Mouse (Mus musculus): ENCODE measurements around the gene Prpsap1. TPM values are rescaled to one million over a fixed set of nuclear protein-coding genes. Genes with fewer than 3 reads are reported as not detected.
A peak's percentile ranks its signal among the peaks of the same experiment; 100 is the strongest.

Gene Prpsap1
- polyA plus RNA-seq, 1 experiment from 2014 or later, result 59.3 TPM

DNA sequence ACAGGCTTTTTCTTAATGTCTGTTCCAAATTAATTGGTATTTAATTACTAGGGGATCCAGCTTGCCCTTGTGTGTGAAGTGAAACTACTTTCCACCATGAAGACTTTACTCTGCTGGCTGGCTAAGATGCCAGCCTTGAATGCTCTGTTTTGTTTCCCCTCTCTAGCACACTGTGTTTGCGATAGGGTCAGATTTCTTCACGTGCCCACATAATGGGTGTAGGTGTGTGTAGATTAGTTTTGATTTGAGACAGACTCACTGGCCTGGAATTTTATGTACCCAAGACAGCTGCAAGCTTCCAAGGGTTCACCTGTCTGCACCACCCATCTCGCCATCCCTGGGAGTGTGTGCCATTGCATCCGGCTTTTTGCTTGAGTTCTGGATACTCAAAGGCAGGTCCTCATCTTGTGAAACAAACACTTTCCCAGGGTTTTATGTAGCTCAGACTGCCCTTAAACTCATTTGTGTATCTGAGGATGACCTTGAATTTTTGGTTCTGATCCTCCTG lies 19.6 kb upstream of the Prpsap1 start:
- Histone ChIP-seq H3K4me3 (replicated peaks) (no peak overlapping the region), H3K9me3 (replicated peaks) (no peaks in the 10 kb centered on the region), H3K9ac (no peak overlapping the region), H3K4me1 (replicated peaks) (peaks cover 23% of the 10 kb centered on the region), H3K4me2 (no peak overlapping the region), H3K27ac (no peak overlapping the region), H3K36me3 (no peaks in the 10 kb centered on the region), H3K27me3 (peaks cover 15% of the 10 kb centered on the region)
- no peak for DNase-seq
- ATAC-seq (ENCODE audit: low read depth), result no peak
- 69% methylated on average over 4 of the region's 4 CpGs for WGBS (ENCODE audit: insufficient replicate concordance)

DNA sequence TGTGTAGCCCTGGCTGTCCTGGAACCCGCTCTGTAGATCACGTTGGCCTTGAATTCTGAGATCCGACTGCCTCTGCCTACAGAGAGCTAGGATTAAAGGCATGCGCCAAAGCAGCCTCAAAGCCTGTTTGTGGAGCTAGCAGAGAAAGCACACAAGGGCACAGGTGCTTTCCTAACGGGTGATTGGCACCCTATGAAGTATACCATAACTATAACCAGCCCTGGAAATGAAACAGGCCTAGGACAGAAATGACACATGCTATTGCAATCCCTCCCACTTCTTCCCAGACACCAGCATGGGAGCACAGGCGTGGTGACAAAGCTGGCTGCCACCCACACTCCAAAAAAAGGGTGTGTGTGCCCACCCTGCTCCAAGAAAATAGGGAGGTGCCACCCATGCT lies 19.0 kb upstream of the Prpsap1 start:
- DNase-seq (no peak), ATAC-seq (ENCODE audit: low read depth) (no peak)
- Histone ChIP-seq H3K27ac (no peak overlapping the region), H3K36me3 (no peaks in the 10 kb centered on the region), H3K4me1 (replicated peaks) (peaks cover 24% of the 10 kb centered on the region), H3K9me3 (replicated peaks) (no peaks in the 10 kb centered on the region), H3K4me3 (replicated peaks) (no peak overlapping the region), H3K4me2 (no peak overlapping the region), H3K27me3 (peaks cover 11% of the 10 kb centered on the region), H3K9ac (no peak overlapping the region)
- WGBS (ENCODE audit: insufficient replicate concordance), result 72% methylated on average over 6 of the region's 6 CpGs

DNA sequence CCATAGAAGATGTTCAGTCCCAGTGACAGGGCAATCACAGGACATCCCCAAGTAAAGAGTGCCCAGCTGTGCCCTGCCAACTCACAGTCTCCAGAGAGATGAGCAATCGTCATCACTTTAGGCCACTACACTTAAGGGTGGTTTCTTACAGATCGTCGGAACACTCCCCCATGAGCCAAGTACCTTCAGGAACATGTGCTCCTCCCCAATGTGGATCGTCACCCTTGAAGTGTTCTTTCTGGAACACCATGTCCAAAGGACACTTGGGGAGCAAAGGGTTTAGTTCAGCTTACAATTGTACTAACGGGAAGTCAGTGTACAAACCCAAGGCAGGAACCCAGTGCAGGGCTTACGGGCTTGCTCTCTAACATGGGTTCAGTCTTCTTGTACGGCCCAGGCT lies 18.2 kb upstream of the Prpsap1 start:
- Histone ChIP-seq H3K27me3 (peaks cover 7% of the 10 kb centered on the region; the same call in 1 of the 2 replicates), H3K4me1 (replicated peaks) (peaks cover 31% of the 10 kb centered on the region), H3K9me3 (replicated peaks) (no peaks in the 10 kb centered on the region), H3K4me2 (no peak overlapping the region), H3K9ac (no peak overlapping the region), H3K4me3 (replicated peaks) (no peak overlapping the region), H3K36me3 (no peaks in the 10 kb centered on the region), H3K27ac (no peak overlapping the region)
- 85% methylated on average over 7 of the region's 7 CpGs for WGBS (ENCODE audit: insufficient replicate concordance)
- DNase-seq (no peak), ATAC-seq (ENCODE audit: low read depth) (no peak)

DNA sequence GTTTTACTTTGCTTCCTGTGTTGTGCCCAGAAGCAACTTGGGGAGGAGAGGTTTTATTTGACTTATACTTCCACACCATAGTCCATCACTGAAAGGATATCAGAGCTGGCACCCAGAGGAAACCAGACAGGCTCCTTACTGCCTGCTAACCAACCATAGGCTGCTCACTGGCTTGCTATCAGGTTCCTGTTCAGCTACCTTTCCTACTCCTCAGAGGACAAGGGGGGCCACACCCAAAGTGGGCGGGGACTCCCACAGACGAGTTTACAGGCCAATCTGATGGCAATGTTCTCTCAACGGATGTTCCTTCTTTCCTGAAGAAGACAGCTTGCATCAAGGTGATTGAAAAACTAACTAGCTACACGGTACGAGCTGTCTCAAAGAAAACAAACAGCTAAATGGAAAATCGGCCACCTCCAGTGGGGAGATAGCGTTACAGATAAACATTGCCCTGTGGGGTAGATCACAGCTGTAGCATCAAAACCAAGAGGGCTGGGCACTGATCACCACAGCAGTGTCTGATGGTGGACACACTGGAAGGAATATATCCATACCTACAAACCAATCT lies 17.4 kb upstream of the Prpsap1 start:
- peak; percentile 59; the same call in 1 of the 2 replicates for ATAC-seq (ENCODE audit: low read depth)
- H3K36me3 ChIP-seq, result no peaks in the 10 kb centered on the region
- H3K27ac ChIP-seq, result peak overlapping the region; percentile 50
- H3K27me3 ChIP-seq, result peaks cover 7% of the 10 kb centered on the region; the same call in 1 of the 2 replicates
- H3K4me2 ChIP-seq, result no peak overlapping the region
- peak; percentile 63 for DNase-seq
- no peak overlapping the region for H3K4me3 ChIP-seq (replicated peaks)
- no peaks in the 10 kb centered on the region for H3K9me3 ChIP-seq (replicated peaks)
- WGBS (ENCODE audit: insufficient replicate concordance), result 39% methylated on average over 7 of the region's 7 CpGs
- peaks cover 39% of the 10 kb centered on the region for H3K4me1 ChIP-seq (replicated peaks)
- no peak overlapping the region for H3K9ac ChIP-seq

DNA sequence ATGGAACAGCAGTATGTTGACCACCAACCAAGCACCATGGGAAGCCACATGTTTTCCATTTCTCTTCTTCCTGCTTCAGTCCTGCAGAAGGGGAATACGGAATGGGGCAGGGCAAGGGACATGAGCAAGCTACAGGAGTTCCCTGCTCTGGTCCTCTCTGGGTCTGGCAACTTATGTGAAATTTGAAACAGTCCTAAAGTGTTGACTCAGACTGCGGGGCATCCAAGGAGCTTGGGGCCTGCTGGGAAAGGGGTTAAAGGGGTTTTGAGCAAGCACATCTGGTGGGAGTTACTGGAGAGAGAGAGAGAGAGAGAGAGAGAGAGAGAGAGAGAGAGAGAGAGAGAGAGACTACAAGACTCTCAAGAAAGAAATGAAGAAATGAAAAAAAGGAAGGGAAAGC lies 14.7 kb upstream of the Prpsap1 start:
- DNase-seq, result no peak
- H3K4me2 ChIP-seq, result no peak overlapping the region

DNA sequence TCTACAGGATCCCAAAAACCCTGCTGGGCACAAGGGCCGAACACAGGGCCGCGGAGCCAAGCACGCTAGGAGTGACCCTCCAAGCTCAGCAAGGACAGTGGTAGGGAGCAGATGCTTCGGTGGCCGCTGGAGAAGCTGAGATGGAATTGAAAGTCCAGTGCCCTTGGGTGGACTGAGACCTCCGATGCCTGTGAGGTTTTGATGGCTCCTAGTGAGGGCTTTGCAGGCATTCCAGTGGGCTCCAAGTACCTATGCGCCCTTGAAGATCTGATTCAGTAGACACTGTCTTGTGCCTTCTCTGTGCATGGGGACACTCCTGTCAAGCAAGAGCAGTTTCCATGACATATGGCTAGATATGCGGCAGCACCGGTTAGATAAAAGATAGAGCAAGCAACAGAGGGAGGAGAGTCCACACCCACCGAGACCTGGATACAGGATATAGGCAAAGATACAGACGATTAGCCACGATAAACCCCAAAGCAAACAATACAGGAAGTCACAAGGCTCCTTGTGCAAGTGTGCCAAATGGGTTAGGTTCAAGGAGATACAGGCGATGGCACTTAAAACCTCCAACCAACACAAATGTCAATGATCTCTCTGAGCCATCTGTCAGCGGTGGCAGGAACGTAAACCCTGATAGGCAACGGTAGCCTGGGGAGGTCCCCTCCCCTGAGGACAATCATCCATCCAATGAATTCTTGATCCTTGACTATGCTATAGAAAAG lies 12.3 kb upstream of the Prpsap1 start:
- Histone ChIP-seq H3K9me3 (replicated peaks) (no peaks in the 10 kb centered on the region), H3K4me2 (peak overlapping the region; percentile 51), H3K4me1 (replicated peaks) (peaks cover 48% of the 10 kb centered on the region), H3K27ac (peak overlapping the region; percentile 97), H3K9ac (peak overlapping the region; percentile 59), H3K4me3 (replicated peaks) (no peak overlapping the region; the same call in 1 of the 2 replicates), H3K27me3 (no peaks in the 10 kb centered on the region), H3K36me3 (no peaks in the 10 kb centered on the region)
- peak; percentile 89 for ATAC-seq (ENCODE audit: low read depth)
- peak; percentile 74 for DNase-seq
- 38% methylated on average over 17 of the region's 17 CpGs for WGBS (ENCODE audit: insufficient replicate concordance)

More for the DNA sequence above, 14.7 kb upstream of the Prpsap1 start:
- no peak overlapping the region for H3K9ac ChIP-seq
- H3K36me3 ChIP-seq, result no peaks in the 10 kb centered on the region
- peaks cover 57% of the 10 kb centered on the region for H3K4me1 ChIP-seq (replicated peaks)
- WGBS (ENCODE audit: insufficient replicate concordance), result 75% methylated on average over 2 of the region's 2 CpGs
- H3K27me3 ChIP-seq, result no peaks in the 10 kb centered on the region
- ATAC-seq (ENCODE audit: low read depth), result no peak
- H3K9me3 ChIP-seq (replicated peaks), result no peaks in the 10 kb centered on the region
- H3K27ac ChIP-seq, result peak overlapping the region; percentile 66; the same call in 1 of the 2 replicates
- H3K4me3 ChIP-seq (replicated peaks), result no peak overlapping the region

DNA sequence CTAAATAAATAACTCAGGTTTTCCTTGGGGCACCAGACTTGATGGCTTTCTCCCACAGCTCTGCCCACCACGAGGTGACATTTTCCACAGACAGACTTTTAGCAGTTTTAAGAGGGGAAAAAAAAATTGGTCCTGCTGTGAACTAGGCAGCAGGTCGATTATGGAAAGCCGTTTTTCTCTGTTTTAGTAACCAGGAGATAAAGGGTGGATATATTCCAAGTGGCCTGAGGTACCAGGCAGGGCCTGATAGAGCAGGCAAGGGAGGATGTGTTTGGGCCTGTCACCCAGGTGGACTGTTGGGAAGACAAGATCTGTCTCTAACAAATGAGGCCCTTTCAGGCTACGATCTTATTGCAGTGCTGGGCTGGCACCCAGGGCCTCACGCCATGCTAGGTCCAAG lies 11.6 kb upstream of the Prpsap1 start:
- DNase-seq (no peak), ATAC-seq (ENCODE audit: low read depth) (peak; percentile 57)
- peaks cover 51% of the 10 kb centered on the region for H3K4me1 ChIP-seq (replicated peaks)
- peak overlapping the region; percentile 97 for H3K27ac ChIP-seq
- H3K36me3 ChIP-seq, result no peaks in the 10 kb centered on the region
- WGBS (ENCODE audit: insufficient replicate concordance), result 29% methylated on average over 5 of the region's 5 CpGs
- no peaks in the 10 kb centered on the region for H3K27me3 ChIP-seq
- H3K9ac ChIP-seq, result peak overlapping the region; percentile 59
- H3K4me3 ChIP-seq (replicated peaks), result no peak overlapping the region
- peak overlapping the region; percentile 51 for H3K4me2 ChIP-seq
- no peaks in the 10 kb centered on the region for H3K9me3 ChIP-seq (replicated peaks)

DNA sequence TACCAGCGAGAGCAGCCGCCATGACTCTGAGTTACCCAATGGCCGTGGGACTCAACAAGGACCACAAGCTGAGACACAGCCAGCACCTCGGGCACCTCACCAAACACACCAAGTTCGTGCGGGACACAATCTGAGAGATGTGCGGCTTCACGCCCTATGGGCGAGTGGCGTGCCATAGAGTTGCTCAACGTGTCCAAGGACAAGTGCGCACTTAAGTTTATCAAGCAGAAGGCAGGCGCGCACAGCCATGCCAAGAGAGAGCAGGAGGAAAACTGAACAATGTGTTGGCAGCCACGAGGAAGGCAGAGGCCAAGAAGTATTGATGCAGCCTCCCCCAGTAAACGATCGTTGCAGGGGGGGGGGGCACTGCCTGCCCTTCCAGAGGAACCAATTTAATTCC lies 10.5 kb upstream of the Prpsap1 start:
- DNase-seq (no peak), ATAC-seq (ENCODE audit: low read depth) (no peak)
- H3K4me3 ChIP-seq (replicated peaks), result no peak overlapping the region
- WGBS (ENCODE audit: insufficient replicate concordance), result 87% methylated on average over 17 of the region's 17 CpGs
- H3K27ac ChIP-seq, result peak overlapping the region; percentile 97
- no peaks in the 10 kb centered on the region for H3K27me3 ChIP-seq
- H3K36me3 ChIP-seq, result no peaks in the 10 kb centered on the region
- H3K4me1 ChIP-seq (replicated peaks), result peaks cover 55% of the 10 kb centered on the region
- H3K4me2 ChIP-seq, result no peak overlapping the region
- no peaks in the 10 kb centered on the region for H3K9me3 ChIP-seq (replicated peaks)
- no peak overlapping the region for H3K9ac ChIP-seq

DNA sequence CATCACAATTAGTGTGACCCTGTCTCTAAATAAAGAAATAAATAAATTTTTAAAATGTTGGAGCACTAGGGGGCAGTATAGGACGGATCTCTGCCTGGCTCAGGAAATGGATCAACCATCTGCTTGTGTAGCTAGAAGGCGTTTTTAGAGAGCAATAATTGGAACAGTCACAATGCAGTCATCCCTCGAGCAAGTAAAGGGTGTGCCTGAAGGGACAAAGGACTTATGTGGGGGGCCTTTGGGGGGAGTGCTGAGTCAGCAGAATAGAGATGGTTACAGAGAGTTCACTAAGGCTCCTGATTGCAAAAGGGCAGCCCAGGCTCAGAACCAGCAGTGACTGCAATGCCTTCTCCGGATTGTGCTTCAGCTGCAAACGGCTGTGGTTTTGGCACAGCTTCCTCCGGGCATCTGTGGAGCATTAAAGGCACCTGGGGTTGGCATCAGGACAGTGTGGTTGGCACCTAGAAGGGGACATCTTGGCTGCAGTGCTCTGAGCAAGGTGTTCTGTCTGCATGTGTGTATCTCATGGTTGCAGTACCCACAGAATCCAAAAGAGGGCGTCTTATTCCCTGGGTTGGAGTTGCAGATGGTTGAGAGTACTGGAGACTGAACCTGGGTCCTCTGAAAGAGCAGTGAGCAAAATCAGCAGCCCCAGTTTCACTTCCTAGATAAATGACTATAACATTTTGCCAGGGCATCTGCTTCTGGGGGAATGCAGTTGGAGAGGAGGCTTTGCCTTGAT lies 7.2 kb upstream of the Prpsap1 start:
- Histone ChIP-seq H3K9me3 (replicated peaks) (no peaks in the 10 kb centered on the region), H3K4me2 (no peak overlapping the region), H3K27me3 (no peaks in the 10 kb centered on the region), H3K4me3 (replicated peaks) (no peak overlapping the region), H3K36me3 (no peaks in the 10 kb centered on the region), H3K27ac (peak overlapping the region; percentile 40; the same call in 1 of the 2 replicates), H3K4me1 (replicated peaks) (peaks cover 42% of the 10 kb centered on the region), H3K9ac (no peak overlapping the region)
- ATAC-seq (ENCODE audit: low read depth) (no peak), DNase-seq (peak; percentile 29)
- WGBS (ENCODE audit: insufficient replicate concordance), result 21% methylated on average over 7 of the region's 7 CpGs

DNA sequence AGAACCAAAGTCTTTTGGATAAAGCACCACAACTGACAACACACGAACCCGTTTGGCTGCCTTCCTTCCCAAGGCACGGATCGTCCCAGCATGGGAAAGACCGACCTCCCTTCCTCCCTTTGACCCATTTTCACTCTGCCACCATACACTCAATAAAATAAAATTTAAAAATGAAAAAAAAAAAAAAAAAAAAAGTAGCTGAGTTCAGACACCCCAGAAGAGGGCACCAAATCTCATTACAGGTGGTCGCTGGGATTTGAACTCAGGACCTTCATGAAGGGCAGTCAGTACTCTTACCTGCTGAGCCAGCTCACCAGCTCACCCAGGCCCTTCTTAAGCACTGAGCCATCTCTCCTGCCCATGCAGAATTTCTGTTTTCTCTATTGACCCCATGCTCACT lies 5.0 kb upstream of the Prpsap1 start:
- H3K9ac ChIP-seq, result no peak overlapping the region
- ATAC-seq (ENCODE audit: low read depth), result no peak
- H3K27me3 ChIP-seq, result no peaks in the 10 kb centered on the region
- peak overlapping the region; percentile 53 for H3K4me2 ChIP-seq
- peak overlapping the region; percentile 22; the same call in 1 of the 2 replicates for H3K4me3 ChIP-seq (replicated peaks)
- WGBS (ENCODE audit: insufficient replicate concordance), result 47% methylated on average over 6 of the region's 6 CpGs
- DNase-seq, result no peak
- H3K4me1 ChIP-seq (replicated peaks), result peaks cover 25% of the 10 kb centered on the region
- H3K36me3 ChIP-seq, result no peaks in the 10 kb centered on the region
- H3K27ac ChIP-seq, result no peak overlapping the region
- H3K9me3 ChIP-seq (replicated peaks), result no peaks in the 10 kb centered on the region

DNA sequence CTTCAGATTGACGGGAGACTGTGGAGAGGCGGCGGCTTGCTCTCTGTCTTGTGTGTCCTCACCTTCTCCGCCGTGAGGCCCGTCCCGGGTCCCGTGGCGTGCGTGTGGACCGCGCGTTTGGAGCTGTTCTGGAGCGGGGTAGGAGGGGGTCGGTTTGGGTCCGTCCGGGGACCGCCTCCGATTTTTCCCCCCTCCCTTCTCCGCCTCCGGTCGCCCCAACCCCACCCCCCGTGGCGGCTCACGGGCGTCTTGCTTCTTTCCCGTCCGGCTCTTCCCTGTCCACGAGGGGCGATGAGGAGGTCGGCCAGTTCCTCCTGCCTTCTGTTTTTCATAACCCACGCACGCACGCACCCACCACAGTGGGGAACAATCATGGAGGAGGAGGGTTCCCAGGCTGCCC lies 4.6 kb upstream of the Prpsap1 start:
- WGBS (ENCODE audit: insufficient replicate concordance), result 36% methylated on average over 34 of the region's 34 CpGs
- Histone ChIP-seq H3K36me3 (no peaks in the 10 kb centered on the region), H3K27ac (no peak overlapping the region), H3K4me2 (peak overlapping the region; percentile 53), H3K9ac (no peak overlapping the region), H3K27me3 (no peaks in the 10 kb centered on the region), H3K9me3 (replicated peaks) (no peaks in the 10 kb centered on the region), H3K4me3 (replicated peaks) (peak overlapping the region; percentile 22), H3K4me1 (replicated peaks) (peaks cover 29% of the 10 kb centered on the region)
- ATAC-seq (ENCODE audit: low read depth), result no peak
- no peak for DNase-seq
